Mouse (Mus musculus) thymus, adult 2 months (tissue): ENCODE data around the gene Ets1.

Experiments used
- CTCF ChIP-seq: fragments of 200-500 bp; IDR thresholded peaks from 2 replicates; pipeline ENCODE4 v1.5.1; 2012; ENCODE audit warnings: mild to moderate bottlenecking, control low read depth, low read length, moderate library complexity, borderline replicate concordance; ENCODE audit not compliant: control insufficient read depth, poor library complexity, insufficient read depth; ENCODE audit errors: extremely low read depth
- POLR2A ChIP-seq: fragments of 200-500 bp; IDR thresholded peaks from 2 replicates; pipeline ENCODE4 v1.6.1; 2012; ENCODE audit warnings: mild to moderate bottlenecking, low read length, control low read depth, moderate library complexity; ENCODE audit not compliant: control insufficient read depth, poor library complexity, insufficient read depth; ENCODE audit errors: extremely low read depth

- no peak for TF ChIP-seq POLR2A
- TF ChIP-seq CTCF = no peak
Observed at GRCm38 (mm10) chr9:32610631-32611030, 25.4 kb upstream of the Ets1 start.
